Mouse (Mus musculus) spleen, adult 2 months (tissue): ENCODE data around the gene Ccn2. TPM values are rescaled to one million over a fixed set of nuclear protein-coding genes. Genes with fewer than 3 reads are reported as not detected.

Experiments used
- DNase-seq, 2 experiments: peaks; one replicate each; pipeline versions ENCODE4 v3.0.0 to v3.0.0-alpha.2; 2012 to 2021; ENCODE audit warnings: low spot score in 2 of 2, low read depth in 1 of 2
- H3K27ac ChIP-seq: fragments of 200-500 bp; 2 replicates; pipeline ENCODE4 v1.5.1; 2012; ENCODE audit warnings: low read length, inconsistent platforms; ENCODE audit not compliant: insufficient read depth
- H3K27me3 ChIP-seq: fragments of 200-500 bp; 2 replicates; pipeline ENCODE4 v1.6.1; 2012; ENCODE audit warnings: mild to moderate bottlenecking, moderate library complexity, low read length, inconsistent platforms; ENCODE audit not compliant: control insufficient read depth, insufficient read depth
- H3K36me3 ChIP-seq: fragments of 200-500 bp; 2 replicates; pipeline ENCODE4 v1.6.1; 2012; ENCODE audit warnings: mild to moderate bottlenecking, low read length, inconsistent platforms; ENCODE audit not compliant: control insufficient read depth, insufficient read depth
- H3K4me1 ChIP-seq: fragments of 200-500 bp; 2 replicates; pipeline ENCODE4 v1.6.1; 2011; ENCODE audit warnings: inconsistent platforms; ENCODE audit not compliant: control insufficient read depth, insufficient read depth, insufficient read length
- H3K4me3 ChIP-seq: fragments of 200-500 bp; 2 replicates; pipeline ENCODE4 v1.5.1; 2011; ENCODE audit warnings: mild to moderate bottlenecking, inconsistent platforms; ENCODE audit not compliant: insufficient read depth, insufficient read length; ENCODE audit errors: extremely low read depth
- CTCF ChIP-seq: fragments of 200-500 bp; IDR thresholded peaks from 2 replicates; pipeline ENCODE4 v1.5.1; 2011; ENCODE audit warnings: mild to moderate bottlenecking, inconsistent platforms; ENCODE audit not compliant: insufficient read depth, insufficient read length, insufficient replicate concordance; ENCODE audit errors: extremely low read depth
- POLR2A ChIP-seq: fragments of 200-500 bp; IDR thresholded peaks from 2 replicates; pipeline ENCODE4 v1.6.1; 2011; ENCODE audit warnings: low read depth, low read length, inconsistent platforms
- WGBS: fragments of 180-500 bp; shearing (Covaris S2); methylation state at CpG from one replicate; pipeline ENCODE4 v1.1.7; 2018; 5-methylcytosine and 5-hydroxymethylcytosine counted together
- polyA plus RNA-seq: library from polyadenylated mRNA; depleted of rRNA; stranded (reverse); fragments of >200 nt; gene quantifications from 2 replicates; pipeline ENCODE4 v1.2.3, GENCODE M21; 2012; rRNA removed

The Ccn2 gene
- polyA plus RNA-seq: 108 TPM in 2 replicates

GRCm38 (mm10) chr10:24595250-24596002 is at the start of gene Ccn2:
Gene Ccn2 (plus strand): TSS chr10:24595442.
- Histone ChIP-seq H3K27me3 (peaks cover 4% of the 10 kb centered on the region; the same call in 1 of the 2 replicates), H3K36me3 (no peaks in the 10 kb centered on the region), H3K27ac (peak within 1 kb of the TSS; percentile 52), H3K4me1 (no peaks in the 10 kb centered on the region), H3K4me3 (peak within 1 kb of the TSS; percentile 37; the same call in 1 of the 2 replicates)
- no peak; the same call in 1 of the 2 replicates for TF ChIP-seq POLR2A
- DNase-seq: no peak
- WGBS: 2% methylated on average over 50 of the region's 53 CpGs

GRCm38 (mm10) chr10:24552870-24553269 is 42.4 kb upstream of the Ccn2 start:
- Histone ChIP-seq H3K4me1 (no peaks in the 10 kb centered on the region), H3K27ac (no peak overlapping the region), H3K36me3 (no peaks in the 10 kb centered on the region), H3K4me3 (no peak overlapping the region), H3K27me3 (no peaks in the 10 kb centered on the region)
- WGBS: 79% methylated on average over 1 of the region's 1 CpGs
- TF ChIP-seq CTCF (no peak), POLR2A (no peak)
- no peak for DNase-seq

- no peak for TF ChIP-seq CTCF
- TF ChIP-seq POLR2A: no peak
- H3K27ac ChIP-seq: no peak overlapping the region
- H3K27me3 ChIP-seq: no peaks in the 10 kb centered on the region
- DNase-seq: no peak
- H3K4me3 ChIP-seq: no peak overlapping the region
- no peaks in the 10 kb centered on the region for H3K36me3 ChIP-seq
- 58% methylated on average over 2 of the region's 2 CpGs for WGBS
- H3K4me1 ChIP-seq: no peaks in the 10 kb centered on the region
These were observed 41.2 kb upstream of the Ccn2 start for GRCm38 (mm10) chr10:24554091-24554490.

DNA sequence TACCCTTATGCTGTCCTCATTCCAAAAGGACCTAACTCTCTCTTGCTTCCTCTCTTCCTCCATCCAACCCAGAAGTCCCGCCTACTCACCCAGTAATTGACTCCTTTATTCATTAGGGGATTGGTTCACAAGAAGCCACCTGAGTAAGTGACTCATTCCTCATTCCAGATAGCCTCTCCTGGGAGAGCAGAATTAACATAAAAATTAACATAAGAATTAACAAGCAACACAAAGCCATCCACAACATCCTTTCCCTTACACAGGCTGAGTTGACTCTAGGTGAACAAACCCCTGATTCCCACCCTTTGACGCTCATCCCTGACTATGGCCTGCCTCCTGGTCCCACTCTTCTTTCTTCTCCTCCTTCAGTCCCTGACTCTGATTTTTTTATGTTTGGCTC is 36.9 kb upstream of the Ccn2 start:
- Histone ChIP-seq H3K4me3 (no peak overlapping the region), H3K4me1 (no peaks in the 10 kb centered on the region), H3K27ac (no peak overlapping the region), H3K36me3 (no peaks in the 10 kb centered on the region), H3K27me3 (no peaks in the 10 kb centered on the region)
- WGBS: 89% methylated on average over 2 of the region's 2 CpGs
- no peak for DNase-seq
- TF ChIP-seq CTCF (no peak), POLR2A (no peak)

- TF ChIP-seq POLR2A (no peak), CTCF (no peak)
- DNase-seq: no peak
- Histone ChIP-seq H3K27me3 (no peaks in the 10 kb centered on the region), H3K4me1 (no peaks in the 10 kb centered on the region), H3K27ac (no peak overlapping the region), H3K36me3 (no peaks in the 10 kb centered on the region), H3K4me3 (no peak overlapping the region)
- 81% methylated on average over 2 of the region's 2 CpGs for WGBS
These were observed 25.4 kb upstream of the Ccn2 start for GRCm38 (mm10) chr10:24569691-24570420.

DNA sequence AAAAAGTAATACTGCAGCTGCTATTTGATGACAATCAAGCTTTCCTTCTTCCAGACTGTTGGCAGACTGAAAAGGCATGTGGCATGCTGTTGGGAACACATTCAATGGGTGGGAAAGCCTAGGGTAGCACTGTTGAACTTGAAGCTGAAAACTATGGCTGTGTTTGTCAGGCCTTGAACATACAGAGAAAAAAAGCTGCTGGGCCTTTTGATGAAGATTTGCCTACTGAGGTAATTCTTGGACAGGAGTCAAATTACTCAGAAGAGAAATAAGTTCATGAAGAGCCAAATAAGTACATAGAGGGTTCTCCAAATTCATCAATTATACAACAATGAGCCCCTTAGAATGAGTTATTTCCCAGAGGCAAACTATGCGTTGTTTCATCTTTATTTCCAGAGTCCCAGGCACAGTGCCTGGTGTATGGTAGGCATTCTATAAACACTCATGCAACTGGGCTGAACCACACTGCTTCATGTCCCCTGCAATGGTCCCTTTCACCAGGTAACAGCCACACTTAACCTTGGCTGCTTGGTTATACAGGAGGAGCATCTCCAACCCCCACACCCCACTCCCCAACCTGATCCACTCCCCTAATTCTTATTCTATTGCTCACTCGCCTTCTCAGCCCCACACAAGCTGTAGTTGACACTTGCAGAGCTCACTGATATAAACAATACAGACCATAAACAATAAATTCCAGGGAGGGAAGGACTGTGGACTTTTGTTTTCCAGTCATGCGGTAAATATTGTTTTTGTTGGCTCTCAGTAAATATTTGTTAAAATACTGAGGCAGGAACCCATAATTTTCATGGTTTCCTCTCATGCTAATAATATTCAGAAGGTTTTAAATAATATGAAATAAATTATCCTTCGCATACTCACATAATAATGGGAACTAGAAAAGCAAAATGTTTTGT is 22.9 kb upstream of the Ccn2 start:
- H3K27ac ChIP-seq: no peak overlapping the region
- H3K27me3 ChIP-seq: no peaks in the 10 kb centered on the region
- no peaks in the 10 kb centered on the region for H3K4me1 ChIP-seq
- DNase-seq: no peak
- TF ChIP-seq POLR2A (no peak), CTCF (no peak)
- no peaks in the 10 kb centered on the region for H3K36me3 ChIP-seq
- H3K4me3 ChIP-seq: no peak overlapping the region
- 87% methylated on average over 4 of the region's 4 CpGs for WGBS
